Mouse (Mus musculus): ENCODE results near the gene Paxip1. TPM values are rescaled to one million over a fixed set of nuclear protein-coding genes. Genes with fewer than 3 reads are reported as not detected.

The Paxip1 gene
- total RNA-seq (2012; rRNA removed) (52.1 and 59.2 TPM in 2 replicates), polyA plus RNA-seq (2012; ENCODE audit: insufficient read depth in 1 of 2, insufficient read length in 2 of 2, low read depth in 1 of 2, low replicate concordance in 2 of 2, missing spikeins in 1 of 2) (100 to 1,000 TPM; 151 to 480 TPM)

GRCm38 (mm10) chr5:27791303-27792172, at the start of gene Paxip1:
TSS of gene Paxip1 (minus strand) at chr5:27791691.
- Histone ChIP-seq H3K36me3 (ENCODE audit: control insufficient read depth in 1 of 2, insufficient read depth in 2 of 2, low read length in 2 of 2) (peaks cover 20 to 23% of the 10 kb centered on the region in 2 experiments), H3K27ac (ENCODE audit: control insufficient read depth, low read depth, low read length) (peak within 1 kb of the TSS; percentile 90), H3K79me2 (ENCODE audit: control insufficient read depth, insufficient read depth, low read length, poor library complexity) (peaks cover 34% of the 10 kb centered on the region), H3K4me1 (ENCODE audit: control insufficient read depth in 1 of 2, insufficient read depth in 2 of 2, low read length in 2 of 2) (peaks cover 2 to 21% of the 10 kb centered on the region in 2 experiments; a peak in 2 of 4 replicates), H3K9ac (ENCODE audit: control insufficient read depth, low read depth, low read length, poor library complexity, severe bottlenecking) (peak within 1 kb of the TSS; percentile 91), H3K4me3 (ENCODE audit: control insufficient read depth in 1 of 2, insufficient read depth in 1 of 2, low read depth in 2 of 2, low read length in 2 of 2) (peak within 1 kb of the TSS; percentile 72 to 90), H3K27me3 (ENCODE audit: control insufficient read depth in 1 of 2, insufficient read depth in 2 of 2, low read length in 2 of 2) (0 out of 4 replicates have a peak, but pooled peaks cover 0 to 1% of the 10 kb centered on the region in 2 experiments), H3K9me3 (replicated peaks; ENCODE audit: insufficient read depth, low read length) (no peaks in the 10 kb centered on the region)
- TF ChIP-seq TBP (IDR thresholded peaks at IDR 0.05; ENCODE audit: low read depth, low read length) (peak; percentile 96), MAX (IDR thresholded peaks at IDR 0.05; ENCODE audit: low read length) (peak; percentile 95), NELFE (IDR thresholded peaks at IDR 0.05; ENCODE audit: low read depth, low read length) (peak; percentile 100), ETS1 (IDR thresholded peaks at IDR 0.05; ENCODE audit: low read depth, low read length) (peak; percentile 32; the same call in 1 of the 2 replicates), JUND (IDR thresholded peaks at IDR 0.05; ENCODE audit: low read depth, low read length) (no peak), KAT2A (conservative IDR thresholded peaks at IDR 0.05; ENCODE audit: low read depth, low read length) (no peak; the same call in 1 of the 2 replicates), SIN3A (IDR thresholded peaks at IDR 0.05; ENCODE audit: low read length) (peak; percentile 97), USF2 (IDR thresholded peaks at IDR 0.05; ENCODE audit: borderline replicate concordance in 1 of 2, insufficient read depth in 1 of 2, low read depth in 1 of 2, low read length in 2 of 2) (no peak; a peak in 1 of 4 replicates), TCF12 (IDR thresholded peaks at IDR 0.05; ENCODE audit: low read depth, low read length) (peak; percentile 66), ZMIZ1 (IDR thresholded peaks at IDR 0.05; ENCODE audit: low read depth, low read length) (peak; percentile 98), GATA1 (IDR thresholded peaks at IDR 0.05; ENCODE audit: low read depth, low read length) (no peak), RCOR1 (IDR thresholded peaks at IDR 0.05; ENCODE audit: low read depth, low read length) (no peak), MXI1 (IDR thresholded peaks at IDR 0.05; ENCODE audit: low read depth, low read length) (peak; percentile 99; the same call in 1 of the 2 replicates), E2F4 (IDR thresholded peaks at IDR 0.05; ENCODE audit: borderline replicate concordance, low read depth, low read length) (peak; percentile 83; the same call in 1 of the 2 replicates), POLR2AphosphoS2 (IDR thresholded peaks at IDR 0.05; ENCODE audit: low read length) (peak; percentile 100), NRF1 (IDR thresholded peaks at IDR 0.05; ENCODE audit: insufficient read depth, low read depth, low read length, poor library complexity, severe bottlenecking) (peak; percentile 83), RAD21 (IDR thresholded peaks at IDR 0.05; ENCODE audit: low read depth, low read length) (no peak), MAFK (IDR thresholded peaks at IDR 0.05; ENCODE audit: borderline replicate concordance, low read depth, low read length) (no peak), POLR2AphosphoS5 (IDR thresholded peaks at IDR 0.05; ENCODE audit: borderline replicate concordance, low read depth, low read length) (peak; percentile 92; the same call in 1 of the 2 replicates), USF1 (IDR thresholded peaks at IDR 0.05; ENCODE audit: low read depth, low read length) (peak; percentile 77), MYC (IDR thresholded peaks at IDR 0.05; ENCODE audit: low read depth, low read length) (peak; percentile 96), TAL1 (IDR thresholded peaks at IDR 0.05; ENCODE audit: low read length) (no peak), HCFC1 (IDR thresholded peaks at IDR 0.05; ENCODE audit: low read depth, low read length) (peak; percentile 87), MAZ (IDR thresholded peaks at IDR 0.05; ENCODE audit: low read depth, low read length) (peak; percentile 43; the same call in 1 of the 2 replicates), MEF2A (IDR thresholded peaks at IDR 0.05; ENCODE audit: extremely low read depth, insufficient replicate concordance, low read depth, low read length, poor library complexity, severe bottlenecking) (no peak), SMC3 (IDR thresholded peaks at IDR 0.05; ENCODE audit: low read depth, low read length) (peak; percentile 19; the same call in 1 of the 2 replicates), EP300 (IDR thresholded peaks at IDR 0.05; ENCODE audit: low read depth in 1 of 2, low read length in 2 of 2) (no peak), POLR2A (IDR thresholded peaks at IDR 0.05; ENCODE audit: control insufficient read depth in 1 of 2, insufficient read depth in 1 of 2, low read depth in 1 of 2, low read length in 2 of 2, poor library complexity in 1 of 2) (peak; percentile 99 to 100), ZNF384 (IDR thresholded peaks at IDR 0.05; ENCODE audit: low read depth, low read length) (no peak), BHLHE40 (IDR thresholded peaks at IDR 0.05; ENCODE audit: borderline replicate concordance, low read depth, low read length) (peak; percentile 23; the same call in 1 of the 2 replicates), MYB (IDR thresholded peaks at IDR 0.05; ENCODE audit: low read depth, low read length) (no peak), CHD1 (IDR thresholded peaks at IDR 0.05; ENCODE audit: low read depth, low read length) (peak; percentile 99), ELF1 (IDR thresholded peaks at IDR 0.05; ENCODE audit: low read depth, low read length) (peak; percentile 70)
- DNase-seq (ENCODE audit: low read depth, low spot score), result peak; percentile 98
